Mouse (Mus musculus): ENCODE results near the gene Gsc2.

DNA sequence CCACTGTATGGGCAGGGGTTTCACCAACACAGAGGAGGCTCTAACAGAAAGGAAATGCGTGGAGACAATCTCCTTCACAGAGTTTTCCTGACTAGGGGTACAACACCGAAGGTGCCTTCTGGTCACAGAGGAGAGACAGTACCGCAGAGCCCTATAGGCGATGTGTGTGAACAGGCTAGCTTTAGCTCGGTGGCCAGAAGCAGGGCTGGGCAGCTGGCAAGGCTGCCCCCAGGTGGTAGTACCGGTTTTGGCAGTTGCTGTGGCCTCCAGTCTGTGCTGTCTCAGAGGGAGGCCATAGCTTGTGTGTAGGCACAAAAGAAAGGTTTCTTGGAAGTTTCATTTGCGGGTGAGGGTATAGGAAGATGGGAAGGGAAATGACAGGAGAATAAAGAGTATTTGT lies 24.0 kb upstream of the Gsc2 start:
- no peak for TF ChIP-seq POLR2A (IDR thresholded peaks at IDR 0.05; ENCODE audit: control insufficient read depth, extremely low read depth, insufficient read depth, low read length, poor library complexity)
- peak; percentile 86; the same call in 1 of the 2 replicates for TF ChIP-seq CTCF (IDR thresholded peaks at IDR 0.05; ENCODE audit: borderline replicate concordance, control insufficient read depth, extremely low read depth, insufficient read depth, low read length, poor library complexity)

Data from thymus, adult 2 months (tissue).